Mouse (Mus musculus): ENCODE results near the gene Boc. TPM values are rescaled to one million over a fixed set of nuclear protein-coding genes. Genes with fewer than 3 reads are reported as not detected.

Boc gene
- total RNA-seq, 1 experiment = 5.4 TPM

DNA sequence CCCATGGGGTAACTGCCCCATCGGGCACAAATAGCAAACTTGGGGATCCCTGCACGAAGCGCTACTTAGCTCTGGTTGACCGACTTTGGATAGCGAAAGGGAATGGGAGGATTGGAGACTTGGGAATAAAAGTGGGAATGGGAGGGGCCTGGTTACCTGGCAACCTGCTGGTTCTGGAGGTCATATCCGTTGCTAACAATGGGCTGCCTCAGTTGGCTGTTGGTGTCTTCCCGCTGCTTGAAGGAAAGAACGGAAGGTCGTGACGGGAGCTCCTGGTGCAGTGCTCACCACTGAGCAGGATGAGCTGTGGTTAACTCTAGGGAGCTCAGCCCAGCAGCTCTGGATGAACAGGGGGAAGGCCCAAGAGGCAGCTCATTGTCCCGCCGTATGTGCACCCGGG, 71.5 kb downstream of the Boc start:
- H3K27ac ChIP-seq (ENCODE audit: insufficient read depth, low read depth, low read length, poor library complexity, severe bottlenecking) = no peak overlapping the region
- peak; percentile 29 for DNase-seq (ENCODE audit: low read depth, low spot score)
- in situ Hi-C loops (cut with MboI; ENCODE audit: low sequenced_read_pairs in 2 of 2, unreplicated experiment in 2 of 2) = loop anchor here (10.0 kb wide), 1 partner anchor 208 kb away; no protein-coding TSS in a partner anchor

DNA sequence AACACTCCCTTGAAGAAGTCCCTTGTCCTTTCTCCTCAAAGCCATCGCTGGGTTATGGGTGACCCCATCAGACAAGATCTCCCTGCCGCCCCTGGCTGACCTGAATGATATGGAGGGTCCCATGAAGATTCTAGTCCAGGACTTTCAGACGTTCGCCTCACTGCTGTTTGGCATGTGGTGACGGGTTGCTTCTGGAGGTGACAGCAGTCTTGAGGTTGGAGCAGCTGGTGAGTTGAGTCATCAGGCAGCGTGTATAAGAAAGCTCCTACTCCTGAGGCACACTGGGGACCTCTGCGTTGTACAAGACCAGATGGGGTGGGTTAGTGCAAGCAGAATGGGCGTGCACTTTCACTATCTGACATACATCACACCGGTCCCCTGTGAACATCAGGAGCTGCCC, 72.1 kb downstream of the Boc start:
- Histone ChIP-seq H3K4me3 (ENCODE audit: insufficient read depth in 1 of 2, low read depth in 1 of 2, low read length in 2 of 2, poor library complexity in 1 of 2, severe bottlenecking in 1 of 2) (no peak overlapping the region), H3K27ac (ENCODE audit: insufficient read depth, low read depth, low read length, poor library complexity, severe bottlenecking) (no peak overlapping the region; the same call in 1 of the 2 replicates), H3K36me3 (ENCODE audit: control insufficient read depth, insufficient read depth, low read length, poor library complexity, severe bottlenecking) (no peaks in the 10 kb centered on the region; the same call in 1 of the 2 replicates), H3K9me3 (ENCODE audit: control insufficient read depth, insufficient read depth, low read depth, low read length) (no peaks in the 10 kb centered on the region), H3K4me1 (ENCODE audit: control insufficient read depth in 2 of 2, insufficient read depth in 2 of 2, low read length in 2 of 2, poor library complexity in 1 of 2) (peaks cover 0 to 2% of the 10 kb centered on the region in 2 experiments; a peak in 1 of 4 replicates), H3K9ac (ENCODE audit: insufficient read depth, low read depth, low read length, poor library complexity, severe bottlenecking) (no peak overlapping the region)
- TF ChIP-seq HCFC1 (IDR thresholded peaks at IDR 0.05; ENCODE audit: borderline replicate concordance, insufficient read depth, low read length) (no peak), MAFK (IDR thresholded peaks at IDR 0.05; ENCODE audit: insufficient read depth, low read depth, low read length) (no peak), CHD2 (IDR thresholded peaks at IDR 0.05; ENCODE audit: low read depth, low read length) (no peak), ZC3H11A (IDR thresholded peaks at IDR 0.05; ENCODE audit: borderline replicate concordance, low read depth, low read length) (no peak), ZNF384 (IDR thresholded peaks at IDR 0.05; ENCODE audit: low read depth, low read length) (no peak)
- DNase-seq (ENCODE audit: low read depth, low spot score) = no peak
- in situ Hi-C loops (cut with MboI; ENCODE audit: low sequenced_read_pairs in 2 of 2, unreplicated experiment in 2 of 2) = loop anchor here (10.0 kb wide), 1 partner anchor 208 kb away; no protein-coding TSS in a partner anchor

More for the DNA sequence above, 71.5 kb downstream of the Boc start:
- TF ChIP-seq HCFC1 (IDR thresholded peaks at IDR 0.05; ENCODE audit: borderline replicate concordance, insufficient read depth, low read length) (no peak), MAFK (IDR thresholded peaks at IDR 0.05; ENCODE audit: insufficient read depth, low read depth, low read length) (no peak), CHD2 (IDR thresholded peaks at IDR 0.05; ENCODE audit: low read depth, low read length) (no peak), ZC3H11A (IDR thresholded peaks at IDR 0.05; ENCODE audit: borderline replicate concordance, low read depth, low read length) (no peak), ZNF384 (IDR thresholded peaks at IDR 0.05; ENCODE audit: low read depth, low read length) (no peak)
- no peak overlapping the region for H3K9ac ChIP-seq (ENCODE audit: insufficient read depth, low read depth, low read length, poor library complexity, severe bottlenecking)
- no peaks in the 10 kb centered on the region for H3K9me3 ChIP-seq (ENCODE audit: control insufficient read depth, insufficient read depth, low read depth, low read length)
- H3K4me3 ChIP-seq (ENCODE audit: insufficient read depth in 1 of 2, low read depth in 1 of 2, low read length in 2 of 2, poor library complexity in 1 of 2, severe bottlenecking in 1 of 2) = no peak overlapping the region
- H3K4me1 ChIP-seq (ENCODE audit: control insufficient read depth in 2 of 2, insufficient read depth in 2 of 2, low read length in 2 of 2, poor library complexity in 1 of 2) = peaks cover 0 to 2% of the 10 kb centered on the region in 2 experiments; a peak in 1 of 4 replicates
- no peaks in the 10 kb centered on the region; the same call in 1 of the 2 replicates for H3K36me3 ChIP-seq (ENCODE audit: control insufficient read depth, insufficient read depth, low read length, poor library complexity, severe bottlenecking)

DNA sequence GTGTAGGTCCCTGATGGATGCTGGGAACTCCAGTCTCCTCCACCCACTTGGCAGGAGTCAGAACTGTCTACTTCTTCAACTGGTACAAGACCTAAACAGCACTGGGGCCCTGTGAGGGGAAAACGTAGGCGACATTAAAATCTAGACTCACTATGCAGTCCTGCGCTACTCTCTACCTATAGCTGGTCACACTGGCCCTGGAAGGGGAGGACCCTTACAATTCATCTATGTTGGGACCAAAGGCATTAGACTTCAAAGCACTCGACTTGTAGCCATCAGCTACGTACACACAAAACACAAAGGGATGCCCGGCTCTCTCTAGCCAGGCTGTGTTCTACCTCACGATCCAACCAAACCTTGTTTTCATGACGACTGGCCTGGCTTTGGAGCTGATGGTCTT, 73.0 kb downstream of the Boc start:
- TF ChIP-seq ZC3H11A (IDR thresholded peaks at IDR 0.05; ENCODE audit: borderline replicate concordance, low read depth, low read length) = no peak
- no peak for TF ChIP-seq ZNF384 (IDR thresholded peaks at IDR 0.05; ENCODE audit: low read depth, low read length)
- TF ChIP-seq MAFK (IDR thresholded peaks at IDR 0.05; ENCODE audit: insufficient read depth, low read depth, low read length) = no peak
- TF ChIP-seq CHD2 (IDR thresholded peaks at IDR 0.05; ENCODE audit: low read depth, low read length) = no peak
- TF ChIP-seq HCFC1 (IDR thresholded peaks at IDR 0.05; ENCODE audit: borderline replicate concordance, insufficient read depth, low read length) = no peak
- in situ Hi-C loops (cut with MboI; ENCODE audit: low sequenced_read_pairs in 2 of 2, unreplicated experiment in 2 of 2) = loop anchor here (10.0 kb wide), 1 partner anchor 209 kb away; no protein-coding TSS in a partner anchor
- Histone ChIP-seq H3K4me3 (ENCODE audit: insufficient read depth in 1 of 2, low read depth in 1 of 2, low read length in 2 of 2, poor library complexity in 1 of 2, severe bottlenecking in 1 of 2) (no peak overlapping the region), H3K9me3 (ENCODE audit: control insufficient read depth, insufficient read depth, low read depth, low read length) (no peaks in the 10 kb centered on the region), H3K9ac (ENCODE audit: insufficient read depth, low read depth, low read length, poor library complexity, severe bottlenecking) (no peak overlapping the region), H3K27ac (ENCODE audit: insufficient read depth, low read depth, low read length, poor library complexity, severe bottlenecking) (no peak overlapping the region), H3K4me1 (ENCODE audit: control insufficient read depth in 2 of 2, insufficient read depth in 2 of 2, low read length in 2 of 2, poor library complexity in 1 of 2) (peaks cover 0 to 2% of the 10 kb centered on the region in 2 experiments; a peak in 1 of 4 replicates), H3K36me3 (ENCODE audit: control insufficient read depth, insufficient read depth, low read length, poor library complexity, severe bottlenecking) (no peaks in the 10 kb centered on the region; the same call in 1 of the 2 replicates)
- no peak for DNase-seq (ENCODE audit: low read depth, low spot score)

GRCm38 (mm10) chr16:44484831-44485230, 73.9 kb downstream of the Boc start:
- in situ Hi-C loops (cut with MboI; ENCODE audit: low sequenced_read_pairs in 2 of 2, unreplicated experiment in 2 of 2) = loop anchor here (10.0 kb wide), 1 partner anchor 210 kb away; no protein-coding TSS in a partner anchor

More at GRCm38 (mm10) chr16:44484831-44485230, 73.9 kb downstream of the Boc start:
- no peak overlapping the region for H3K9ac ChIP-seq (ENCODE audit: insufficient read depth, low read depth, low read length, poor library complexity, severe bottlenecking)
- no peak for DNase-seq (ENCODE audit: low read depth, low spot score)
- H3K36me3 ChIP-seq (ENCODE audit: control insufficient read depth, insufficient read depth, low read length, poor library complexity, severe bottlenecking) = no peaks in the 10 kb centered on the region; the same call in 1 of the 2 replicates
- H3K4me3 ChIP-seq (ENCODE audit: insufficient read depth in 1 of 2, low read depth in 1 of 2, low read length in 2 of 2, poor library complexity in 1 of 2, severe bottlenecking in 1 of 2) = no peak overlapping the region
- H3K4me1 ChIP-seq (ENCODE audit: control insufficient read depth in 2 of 2, insufficient read depth in 2 of 2, low read length in 2 of 2, poor library complexity in 1 of 2) = peaks cover 0 to 2% of the 10 kb centered on the region in 2 experiments; a peak in 1 of 4 replicates
- no peak overlapping the region for H3K27ac ChIP-seq (ENCODE audit: insufficient read depth, low read depth, low read length, poor library complexity, severe bottlenecking)
- H3K9me3 ChIP-seq (ENCODE audit: control insufficient read depth, insufficient read depth, low read depth, low read length) = no peaks in the 10 kb centered on the region
- TF ChIP-seq CHD2 (IDR thresholded peaks at IDR 0.05; ENCODE audit: low read depth, low read length) (no peak), MAFK (IDR thresholded peaks at IDR 0.05; ENCODE audit: insufficient read depth, low read depth, low read length) (0 out of 2 replicates have a peak, but pooled peaks have one; percentile 8)
